Mouse (Mus musculus) CH12.LX (cell line): Measurements from ENCODE around the gene Epb41l5. TPM values are rescaled to one million over a fixed set of nuclear protein-coding genes. Genes with fewer than 3 reads are reported as not detected.

Source experiments
- DNase-seq: peaks from one replicate; pipeline ENCODE4 v3.0.0-alpha.2; 2013; ENCODE audit errors: extremely low read depth
- H3K27ac ChIP-seq: 2 replicates; pipeline ENCODE4 v1.5.1; 2012; ENCODE audit warnings: low read depth, mild to moderate bottlenecking, control low read depth, moderate library complexity; ENCODE audit not compliant: insufficient read depth
- H3K27me3 ChIP-seq: replicated peaks from 2 replicates; pipeline ENCODE3; 2012; ENCODE audit warnings: inconsistent platforms
- H3K36me3 ChIP-seq, 2 experiments: replicated peaks in 1 of 2; 2 replicates each; pipeline versions ENCODE3 to v1.6.1; 2012; ENCODE audit warnings: inconsistent platforms in 1 of 2, low read length in 1 of 2, mild to moderate bottlenecking in 1 of 2, mixed read lengths in 1 of 2, moderate library complexity in 1 of 2; ENCODE audit not compliant: control insufficient read depth in 1 of 2, insufficient read depth in 1 of 2
- H3K4me1 ChIP-seq, 2 experiments: 2 replicates each; pipeline ENCODE4 v1.6.1; 2012; ENCODE audit warnings: inconsistent platforms in 1 of 2, moderate library complexity in 1 of 2; ENCODE audit not compliant: insufficient read depth in 2 of 2, control insufficient read depth in 1 of 2
- H3K4me2 ChIP-seq: 2 replicates; pipeline ENCODE4 v1.6.1; 2012; ENCODE audit warnings: low read depth, mild to moderate bottlenecking, control low read depth; ENCODE audit not compliant: poor library complexity, insufficient read depth, severe bottlenecking
- H3K4me3 ChIP-seq, 3 experiments: fragments of 150-350 bp in 1 of 3; sonication (generic) in 1 of 3; replicated peaks in 1 of 3; 2 replicates each; pipeline versions ENCODE3 to v1.5.1; 2011 to 2012; ENCODE audit warnings: low read depth in 2 of 3, low read length in 2 of 3, mild to moderate bottlenecking in 2 of 3, moderate library complexity in 2 of 3, control low read depth in 1 of 3, improper control_type of control experiment in 1 of 3, inconsistent platforms in 1 of 3, mixed read lengths in 1 of 3; ENCODE audit not compliant: poor library complexity in 1 of 3
- H3K79me2 ChIP-seq: replicated peaks from 2 replicates; pipeline ENCODE4 v1.6.1; 2012; ENCODE audit warnings: mild to moderate bottlenecking, moderate library complexity; ENCODE audit not compliant: control insufficient read depth, poor library complexity, insufficient read depth, severe bottlenecking; ENCODE audit errors: extremely low read depth
- H3K9ac ChIP-seq: 2 replicates; pipeline ENCODE4 v1.6.1; 2012; ENCODE audit warnings: low read depth, mild to moderate bottlenecking, control low read depth, moderate library complexity; ENCODE audit not compliant: insufficient read depth
- H3K9me3 ChIP-seq: replicated peaks from 2 replicates; pipeline ENCODE3; 2012; ENCODE audit warnings: low read length, inconsistent platforms, mixed read lengths
- BHLHE40 ChIP-seq: IDR thresholded peaks from 2 replicates; pipeline ENCODE4 v1.6.1; 2011; ENCODE audit warnings: mild to moderate bottlenecking, low read depth, low read length, improper control_type of control experiment
- CHD1 ChIP-seq: IDR thresholded peaks from 2 replicates; pipeline ENCODE4 v1.6.1; 2012; ENCODE audit warnings: low read depth, low read length, improper control_type of control experiment, inconsistent platforms
- CHD2 ChIP-seq: IDR thresholded peaks from 2 replicates; pipeline ENCODE4 v1.6.1; 2011; ENCODE audit warnings: low read length, improper control_type of control experiment
- CTCF ChIP-seq, 2 experiments: IDR thresholded peaks in 1 of 2; conservative IDR thresholded peaks in 1 of 2; 2 replicates each; pipeline ENCODE4 v1.5.1; 2011 to 2012; ENCODE audit warnings: low read depth in 2 of 2, low read length in 2 of 2, improper control_type of control experiment in 1 of 2, inconsistent platforms in 1 of 2, mild to moderate bottlenecking in 1 of 2, moderate library complexity in 1 of 2
- ELF1 ChIP-seq: IDR thresholded peaks from 2 replicates; pipeline ENCODE4 v1.6.1; 2014; ENCODE audit warnings: low read depth, mild to moderate bottlenecking, inconsistent platforms, low read length, improper control_type of control experiment
- EP300 ChIP-seq: IDR thresholded peaks from 2 replicates; pipeline ENCODE4 v1.6.1; 2011; ENCODE audit warnings: low read length, improper control_type of control experiment
- ETS1 ChIP-seq: conservative IDR thresholded peaks from 2 replicates; pipeline ENCODE4 v1.6.1; 2012; ENCODE audit warnings: low read depth, mild to moderate bottlenecking, inconsistent platforms, low read length, improper control_type of control experiment, moderate library complexity
- HCFC1 ChIP-seq: IDR thresholded peaks from 2 replicates; pipeline ENCODE4 v1.6.1; 2012; ENCODE audit warnings: low read depth, mild to moderate bottlenecking, inconsistent platforms, low read length, improper control_type of control experiment
- JUN ChIP-seq: IDR thresholded peaks from 2 replicates; pipeline ENCODE4 v1.6.1; 2011; ENCODE audit warnings: low read depth, mild to moderate bottlenecking, low read length, improper control_type of control experiment, moderate library complexity; ENCODE audit not compliant: insufficient read depth
- MAFK ChIP-seq: IDR thresholded peaks from 2 replicates; pipeline ENCODE4 v1.6.1; 2011; ENCODE audit warnings: low read length, improper control_type of control experiment; ENCODE audit not compliant: insufficient replicate concordance
- MAX ChIP-seq: IDR thresholded peaks from 2 replicates; pipeline ENCODE4 v1.6.1; 2011; ENCODE audit warnings: low read length, improper control_type of control experiment
- MAZ ChIP-seq: IDR thresholded peaks from 2 replicates; pipeline ENCODE4 v1.6.1; 2012; ENCODE audit warnings: low read depth, mild to moderate bottlenecking, inconsistent platforms, low read length, improper control_type of control experiment, moderate library complexity
- MXI1 ChIP-seq: IDR thresholded peaks from 2 replicates; pipeline ENCODE4 v1.6.1; 2011; ENCODE audit warnings: mild to moderate bottlenecking, low read depth, low read length, improper control_type of control experiment
- MYC ChIP-seq: IDR thresholded peaks from 2 replicates; pipeline ENCODE4 v1.6.1; 2011; ENCODE audit warnings: low read depth, mild to moderate bottlenecking, improper control_type of control experiment, low read length
- NRF1 ChIP-seq: IDR thresholded peaks from 2 replicates; pipeline ENCODE4 v1.6.1; 2014; ENCODE audit warnings: low read depth, mild to moderate bottlenecking, inconsistent platforms, low read length, improper control_type of control experiment, moderate library complexity
- PAX5 ChIP-seq: IDR thresholded peaks from 2 replicates; pipeline ENCODE4 v1.6.1; 2012; ENCODE audit warnings: low read length, inconsistent platforms, mixed read lengths
- POLR2A ChIP-seq: IDR thresholded peaks from 2 replicates; pipeline ENCODE4 v1.6.1; 2011; ENCODE audit warnings: low read depth, mild to moderate bottlenecking, improper control_type of control experiment, low read length
- POLR2AphosphoS2 ChIP-seq: IDR thresholded peaks from 2 replicates; pipeline ENCODE4 v1.6.1; 2011; ENCODE audit warnings: low read depth, low read length, improper control_type of control experiment
- RAD21 ChIP-seq: IDR thresholded peaks from 2 replicates; pipeline ENCODE4 v1.6.1; 2011; ENCODE audit warnings: low read depth, mild to moderate bottlenecking, low read length, improper control_type of control experiment, moderate library complexity
- SIN3A ChIP-seq: IDR thresholded peaks from 2 replicates; pipeline ENCODE4 v1.6.1; 2012; ENCODE audit warnings: low read length, improper control_type of control experiment, inconsistent platforms
- SMC3 ChIP-seq: IDR thresholded peaks from 2 replicates; pipeline ENCODE4 v1.6.1; 2011; ENCODE audit warnings: low read depth, low read length, improper control_type of control experiment
- TCF12 ChIP-seq: IDR thresholded peaks from 2 replicates; pipeline ENCODE4 v1.6.1; 2014; ENCODE audit warnings: low read depth, mild to moderate bottlenecking, inconsistent platforms, low read length, improper control_type of control experiment
- UBTF ChIP-seq: IDR thresholded peaks from 2 replicates; pipeline ENCODE4 v1.6.1; 2012; ENCODE audit warnings: low read depth, mild to moderate bottlenecking, inconsistent platforms, low read length, improper control_type of control experiment, moderate library complexity
- USF1 ChIP-seq: IDR thresholded peaks from 2 replicates; pipeline ENCODE4 v1.6.1; 2014; ENCODE audit warnings: low read depth, mild to moderate bottlenecking, inconsistent platforms, low read length, improper control_type of control experiment
- USF2 ChIP-seq: conservative IDR thresholded peaks from 2 replicates; pipeline ENCODE4 v1.6.1; 2011; ENCODE audit warnings: low read depth, low read length, improper control_type of control experiment
- ZKSCAN1 ChIP-seq: IDR thresholded peaks from 2 replicates; pipeline ENCODE4 v1.6.1; 2012; ENCODE audit warnings: low read depth, inconsistent platforms, low read length, improper control_type of control experiment, borderline replicate concordance
- ZMIZ1 ChIP-seq: IDR thresholded peaks from 2 replicates; pipeline ENCODE4 v1.6.1; 2012; ENCODE audit warnings: low read depth, mild to moderate bottlenecking, inconsistent platforms, low read length, improper control_type of control experiment
- dilution Hi-C: fragments of 300-500 bp; cut with MboI; formaldehyde crosslinking; loops from 2 replicates; pipeline ENCODE4 v1.14.3; 2020; ENCODE audit warnings: low sequenced_read_pairs; ENCODE audit not compliant: extremely low pct_unique_long_range_greater_than_20kb, extremely low pct_ligation_motif_present
- in situ Hi-C: fragments of 300-500 bp; cut with MboI; formaldehyde crosslinking; loops from 3 replicates; pipeline ENCODE4 v1.14.3; 2019; ENCODE audit warnings: low sequenced_read_pairs, low pct_ligation_motif_present, low pct_unique_long_range_greater_than_20kb, mixed read lengths
- polyA plus RNA-seq: library from polyadenylated mRNA; unstranded; fragments of >175 nt; gene quantifications from 2 replicates; pipeline ENCODE4 v1.2.1, GENCODE M21; 2012; ENCODE audit warnings: low read depth; ENCODE audit not compliant: insufficient read length
- total RNA-seq, 2 experiments: library from RNA; depleted of rRNA; stranded (reverse); fragments of 300-350 nt in 1 of 2; fragments of >200 nt in 1 of 2; gene quantifications; 2 replicates each; pipeline ENCODE4 v1.2.3; 2012 to 2014

Epb41l5 gene
- total and polyA plus RNA-seq, 3 experiments, result 3.8 to 4.5 (median 4.3) TPM

DNA sequence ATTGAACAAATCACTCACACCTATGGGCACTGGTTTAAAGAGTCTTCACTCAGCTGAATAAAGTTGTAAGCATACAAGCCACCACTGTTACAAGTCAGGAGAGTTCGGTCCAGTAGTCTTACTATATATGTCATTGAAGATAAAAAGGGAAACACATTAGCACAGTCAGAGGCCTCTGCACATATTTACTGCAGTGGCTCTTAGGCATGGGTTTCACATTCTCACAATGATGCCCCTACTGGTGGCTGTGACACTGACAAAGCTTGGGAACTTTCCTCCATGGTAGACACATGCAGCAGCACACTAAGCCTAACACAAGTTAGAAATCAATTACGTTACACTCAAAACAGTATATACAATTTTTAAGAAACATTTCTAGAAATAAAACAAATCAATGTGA lies 5.5 kb upstream of the Epb41l5 start:
- H3K9ac ChIP-seq, result no peak overlapping the region
- in situ Hi-C loops (no loop called here), dilution Hi-C loops (no loop called here)
- no peaks in the 10 kb centered on the region for H3K9me3 ChIP-seq
- no peaks in the 10 kb centered on the region for H3K79me2 ChIP-seq
- H3K4me2 ChIP-seq, result no peak overlapping the region
- no peak overlapping the region for H3K4me3 ChIP-seq
- peaks cover 0 to 2% of the 10 kb centered on the region in 2 experiments; a peak in 1 of 4 replicates for H3K4me1 ChIP-seq
- no peaks in the 10 kb centered on the region for H3K27me3 ChIP-seq
- 0 out of 2 replicates have a peak, but pooled peaks have one; percentile 18 for TF ChIP-seq MYC
- no peak for TF ChIP-seq RAD21
- peak; percentile 30 to 53; a peak in 3 of 4 replicates for TF ChIP-seq CTCF (conservative IDR thresholded peaks at IDR 0.05 in 1 of 2, IDR thresholded peaks at IDR 0.05 in 1 of 2; ENCODE audit: low read depth in 2 of 2, low read length in 2 of 2)
- no peak for TF ChIP-seq ETS1
- no peak for TF ChIP-seq MAX
- TF ChIP-seq, all 38 proteins: peak for 2
- Histone ChIP-seq H3K36me3 (peaks cover 0 to 7% of the 10 kb centered on the region in 2 experiments), H3K27ac (no peak overlapping the region)
- DNase-seq, result peak; percentile 27

DNA sequence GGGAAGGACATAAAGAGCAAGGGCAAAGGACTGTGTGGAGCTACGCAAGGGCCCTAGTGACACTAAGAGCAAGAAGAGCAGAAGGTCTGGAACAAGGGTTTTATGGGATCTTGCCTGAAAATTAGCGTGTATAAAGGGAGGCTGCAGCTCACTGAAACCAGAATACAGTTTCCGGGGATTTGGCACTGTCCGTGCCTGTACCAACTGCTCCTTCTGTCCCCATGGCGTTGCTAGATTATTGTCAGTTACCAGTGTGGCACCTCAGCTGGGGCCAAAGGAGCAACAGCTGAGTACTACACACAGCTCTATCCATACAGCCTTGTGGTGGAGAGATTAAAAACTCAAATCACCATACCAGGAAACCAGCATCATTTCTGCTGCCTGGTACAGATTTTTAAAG lies 1.6 kb upstream of the Epb41l5 start:
- no peaks in the 10 kb centered on the region; the same call in 1 of the 2 replicates for H3K79me2 ChIP-seq
- TF ChIP-seq USF2 (no peak), ZMIZ1 (no peak), USF1 (no peak), CHD2 (no peak), CTCF (conservative IDR thresholded peaks at IDR 0.05 in 1 of 2, IDR thresholded peaks at IDR 0.05 in 1 of 2; ENCODE audit: low read depth in 2 of 2, low read length in 2 of 2) (no peak), SMC3 (no peak), ZKSCAN1 (no peak), POLR2A (no peak), NRF1 (no peak), PAX5 (no peak)
- H3K9me3 ChIP-seq, result no peaks in the 10 kb centered on the region
- no peak overlapping the region for H3K4me2 ChIP-seq
- H3K9ac ChIP-seq, result no peak overlapping the region
- no peak for DNase-seq
- peaks cover 0 to 4% of the 10 kb centered on the region in 2 experiments; a peak in 1 of 4 replicates for H3K4me1 ChIP-seq
- H3K27me3 ChIP-seq, result peaks cover 3% of the 10 kb centered on the region
- no peaks in the 10 kb centered on the region for H3K36me3 ChIP-seq
- H3K27ac ChIP-seq, result no peak overlapping the region
- in situ Hi-C loops (no loop called here), dilution Hi-C loops (no loop called here)
- no peak overlapping the region for H3K4me3 ChIP-seq

DNA sequence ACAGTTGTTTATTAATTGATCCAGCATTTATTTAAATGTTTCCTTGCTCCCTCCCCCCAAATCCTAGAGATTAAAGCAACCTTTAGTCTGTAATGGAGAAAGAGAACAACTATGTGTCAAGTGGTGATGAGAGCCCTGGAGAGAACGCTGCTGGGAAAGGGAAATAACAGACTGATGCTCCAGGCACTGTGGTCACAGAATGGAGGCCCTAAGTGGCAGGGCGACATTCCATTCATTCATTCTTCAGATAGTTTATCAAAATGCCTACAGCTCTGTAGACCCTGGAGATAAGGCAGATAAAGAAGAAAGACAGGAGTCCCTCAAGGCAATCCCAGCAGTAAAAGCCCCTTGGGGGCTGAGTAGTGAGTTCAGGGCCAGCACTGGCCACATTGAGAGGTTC lies 827 bp upstream of the Epb41l5 start:
- peaks cover 0 to 4% of the 10 kb centered on the region in 2 experiments; a peak in 1 of 4 replicates for H3K4me1 ChIP-seq
- in situ Hi-C loops, result no loop called here
- no peak for TF ChIP-seq BHLHE40
- no peak for TF ChIP-seq CHD1
- no peak for TF ChIP-seq POLR2AphosphoS2
- no peak for TF ChIP-seq HCFC1
- no peak for TF ChIP-seq MAFK
- TF ChIP-seq ELF1, result no peak
- TF ChIP-seq USF2, result no peak
- TF ChIP-seq EP300, result no peak
- no peak for TF ChIP-seq SIN3A
- no peak for TF ChIP-seq TCF12
- no peak for TF ChIP-seq MXI1
- no peak for TF ChIP-seq JUN
- TF ChIP-seq PAX5, result no peak
- no peak for TF ChIP-seq MAZ
- TF ChIP-seq MAX, result no peak
- no peak for TF ChIP-seq UBTF
- TF ChIP-seq NRF1, result no peak
- no peak overlapping the region for H3K4me2 ChIP-seq
- peaks cover 3% of the 10 kb centered on the region for H3K27me3 ChIP-seq
- no peaks in the 10 kb centered on the region for H3K36me3 ChIP-seq
- H3K4me3 ChIP-seq, result no peak overlapping the region
- H3K79me2 ChIP-seq, result no peaks in the 10 kb centered on the region; the same call in 1 of the 2 replicates
- H3K9me3 ChIP-seq, result no peaks in the 10 kb centered on the region
- H3K9ac ChIP-seq, result no peak overlapping the region
- no peak overlapping the region for H3K27ac ChIP-seq
- dilution Hi-C loops, result no loop called here
- DNase-seq, result no peak
